Mouse (Mus musculus): ENCODE measurements around the gene Psmb6. TPM values are rescaled to one million over a fixed set of nuclear protein-coding genes. Genes with fewer than 3 reads are reported as not detected.
"Not testable (repeated sequence)": the region's sequence is repeated elsewhere in the genome, so short reads cannot be mapped to it uniquely, and the experiment has no call there.

Psmb6 gene
- total RNA-seq, 2 experiments from 2014 or later = 296 TPM

- not testable (repeated sequence) for DNase-seq
These were observed 1.7 kb upstream of the Psmb6 start for GRCm38 (mm10) chr11:70523306-70523989.

- DNase-seq = no peak
These were observed 385 bp upstream of the Psmb6 start for GRCm38 (mm10) chr11:70524782-70525181.

GRCm38 (mm10) chr11:70525726-70526125 is 559 bp downstream of the Psmb6 start:
- DNase-seq = no peak

DNA sequence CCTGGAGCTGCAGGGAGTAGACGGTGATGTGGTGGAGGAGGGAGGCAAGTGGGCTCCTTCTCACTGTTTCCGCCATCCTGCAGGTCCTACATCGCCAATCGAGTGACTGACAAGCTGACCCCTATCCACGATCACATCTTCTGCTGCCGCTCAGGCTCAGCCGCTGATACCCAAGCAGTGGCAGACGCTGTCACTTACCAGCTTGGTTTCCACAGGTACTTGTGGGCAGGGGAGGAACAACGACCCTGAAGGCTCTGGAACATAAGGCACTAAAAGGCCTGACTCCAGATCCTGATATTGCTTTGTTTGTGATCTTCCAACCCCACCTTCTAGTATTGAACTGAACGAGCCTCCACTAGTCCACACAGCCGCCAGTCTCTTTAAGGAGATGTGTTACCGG is 1.0 kb downstream of the Psmb6 start:
- no peak for DNase-seq

DNA sequence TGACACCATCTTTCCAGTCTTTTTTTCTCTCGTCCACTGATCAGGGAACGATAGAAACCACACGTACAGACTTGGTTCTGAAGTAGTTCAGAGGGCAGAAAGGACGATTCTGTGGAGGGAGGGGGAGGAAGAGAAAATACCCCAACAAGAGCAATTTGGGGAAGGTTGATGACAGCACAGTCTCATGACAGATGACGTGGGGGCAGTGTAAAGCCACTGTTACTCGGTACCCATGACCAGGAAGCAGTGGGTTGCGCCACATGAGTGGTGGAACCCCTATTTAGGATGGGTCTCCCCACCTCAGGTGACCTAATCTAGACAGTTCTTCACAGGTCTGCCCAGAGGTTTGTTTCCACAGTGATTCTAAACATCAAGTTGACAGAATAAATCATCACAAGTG is 3.4 kb downstream of the Psmb6 start:
- DNase-seq = no peak

GRCm38 (mm10) chr11:70531065-70531464 is 5.9 kb downstream of the Psmb6 start:
- DNase-seq = not testable (repeated sequence)

DNA sequence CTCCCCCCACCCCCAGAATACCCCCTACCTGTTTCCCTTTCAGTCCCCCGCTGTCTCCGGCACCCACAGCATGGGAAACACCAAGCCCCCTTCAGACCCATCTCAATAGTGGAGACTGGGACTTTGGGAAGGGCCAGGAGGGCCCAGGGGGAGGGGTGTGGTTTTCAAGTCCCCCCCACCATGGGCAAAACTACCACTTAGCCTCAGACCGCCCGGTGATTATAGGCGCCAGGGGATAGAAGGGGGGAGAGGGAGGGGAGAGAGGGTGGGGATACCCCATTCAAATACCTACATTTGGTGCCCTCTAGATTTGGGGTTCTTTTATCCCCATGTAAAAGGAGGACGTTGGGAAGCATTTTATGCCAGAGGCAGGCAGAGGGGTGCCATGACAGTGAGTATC is 7.7 kb downstream of the Psmb6 start, which contains the start of gene Gm40193:
Gm40193 (minus strand) TSS at position 101 of the 400 bp plus-strand sequence.
- DNase-seq = no peak

GRCm38 (mm10) chr11:70539423-70539822 is 14.3 kb downstream of the Psmb6 start:
- DNase-seq = no peak

DNA sequence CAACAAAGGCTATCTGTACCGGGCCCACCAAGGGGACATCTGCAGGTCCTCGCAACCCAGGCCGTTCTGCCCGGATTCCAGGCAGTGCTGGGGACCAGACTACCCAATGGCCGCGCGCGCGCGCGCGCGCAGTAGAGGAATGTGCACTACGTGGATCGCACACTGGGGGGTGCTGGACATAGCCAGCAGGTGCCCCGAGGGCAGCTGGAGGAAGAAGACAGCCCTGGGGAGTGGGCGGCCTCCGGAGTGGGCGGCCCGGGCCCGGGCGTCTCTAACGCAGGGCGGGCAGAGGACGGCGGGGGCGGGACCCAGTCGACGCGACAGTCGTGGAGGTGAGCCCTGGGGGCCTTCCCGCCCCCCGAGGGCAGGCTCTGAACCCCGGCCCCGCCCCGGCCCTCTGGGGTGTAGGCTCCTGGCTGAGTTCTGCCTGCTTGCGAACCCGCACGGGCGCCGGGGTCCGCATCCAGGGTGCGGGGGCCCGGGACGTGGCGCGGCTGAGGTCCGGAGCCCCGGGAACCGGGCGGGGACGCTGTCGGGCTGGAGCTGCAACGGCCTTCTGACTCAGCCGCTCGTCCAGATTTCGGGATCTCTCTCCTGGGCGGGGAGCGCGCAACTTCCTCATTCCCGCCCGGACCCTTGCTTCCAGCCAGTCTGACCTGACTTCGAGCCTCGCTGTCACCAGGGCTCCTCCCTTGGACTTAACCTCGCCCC is 14.9 kb downstream of the Psmb6 start, which contains the start of gene Pld2:
Pld2 (plus strand) TSS at position 188 of the 711 bp plus-strand sequence.
- peak; percentile 92 for DNase-seq

GRCm38 (mm10) chr11:70540928-70541327 is 15.8 kb downstream of the Psmb6 start:
- no peak for DNase-seq

GRCm38 (mm10) chr11:70541415-70541814 is 16.2 kb downstream of the Psmb6 start:
- no peak for DNase-seq

GRCm38 (mm10) chr11:70544496-70544895 is 19.3 kb downstream of the Psmb6 start:
- no peak for DNase-seq

DNA sequence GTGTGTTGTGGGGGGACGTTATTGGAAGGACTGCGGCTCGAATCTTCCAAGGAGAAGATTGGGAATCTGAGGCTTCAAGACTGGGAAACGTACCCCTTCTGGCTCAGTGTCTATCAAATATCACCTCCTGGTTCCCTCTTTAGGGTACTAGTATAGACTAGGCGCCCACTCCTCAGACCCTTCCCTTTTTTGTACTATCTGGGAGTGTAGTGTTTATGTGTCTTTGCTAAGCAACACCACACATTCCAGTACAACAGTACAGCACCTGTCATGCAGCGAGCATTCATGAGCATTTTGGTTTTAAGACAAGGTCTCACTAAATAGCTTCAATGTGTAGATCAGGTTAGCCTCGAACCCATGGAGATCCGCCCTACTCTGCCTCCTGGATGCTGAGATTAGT is 26.4 kb downstream of the Psmb6 start:
- no peak for DNase-seq

- no peak for DNase-seq
These were observed 28.8 kb downstream of the Psmb6 start for GRCm38 (mm10) chr11:70553940-70554339.

- DNase-seq = no peak
These were observed 32.4 kb downstream of the Psmb6 start for GRCm38 (mm10) chr11:70557545-70557944.

- no peak for DNase-seq
These were observed 36.7 kb downstream of the Psmb6 start for GRCm38 (mm10) chr11:70561937-70562286.

GRCm38 (mm10) chr11:70562287-70562994 is 37.3 kb downstream of the Psmb6 start, which contains the start of gene Mink1:
TSS of gene Mink1 (plus strand) at chr11:70562881.
- peak; percentile 92 for DNase-seq

DNA sequence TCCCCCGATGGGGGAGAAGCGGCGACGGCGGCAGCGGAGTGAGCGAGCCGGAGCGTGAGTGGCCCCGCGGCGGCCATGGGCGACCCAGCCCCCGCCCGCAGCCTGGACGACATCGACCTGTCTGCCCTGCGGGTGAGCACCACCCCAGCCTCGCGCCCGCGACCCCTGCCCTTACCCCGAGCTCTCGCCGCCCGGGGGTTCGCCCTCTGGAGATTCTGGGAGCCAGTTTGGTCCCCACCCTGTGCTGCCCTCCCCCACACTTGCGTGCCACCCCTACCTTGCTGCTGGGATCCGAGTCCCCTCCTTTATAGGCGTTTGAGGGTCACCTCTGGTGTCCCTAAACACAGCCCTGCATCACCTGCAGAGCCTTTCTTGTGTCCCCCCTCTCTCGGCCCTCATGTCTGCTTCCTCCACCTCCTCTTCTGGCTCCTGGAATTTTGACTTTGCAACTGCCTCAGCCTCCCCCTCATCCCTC is 37.9 kb downstream of the Psmb6 start:
- no peak for DNase-seq

DNA sequence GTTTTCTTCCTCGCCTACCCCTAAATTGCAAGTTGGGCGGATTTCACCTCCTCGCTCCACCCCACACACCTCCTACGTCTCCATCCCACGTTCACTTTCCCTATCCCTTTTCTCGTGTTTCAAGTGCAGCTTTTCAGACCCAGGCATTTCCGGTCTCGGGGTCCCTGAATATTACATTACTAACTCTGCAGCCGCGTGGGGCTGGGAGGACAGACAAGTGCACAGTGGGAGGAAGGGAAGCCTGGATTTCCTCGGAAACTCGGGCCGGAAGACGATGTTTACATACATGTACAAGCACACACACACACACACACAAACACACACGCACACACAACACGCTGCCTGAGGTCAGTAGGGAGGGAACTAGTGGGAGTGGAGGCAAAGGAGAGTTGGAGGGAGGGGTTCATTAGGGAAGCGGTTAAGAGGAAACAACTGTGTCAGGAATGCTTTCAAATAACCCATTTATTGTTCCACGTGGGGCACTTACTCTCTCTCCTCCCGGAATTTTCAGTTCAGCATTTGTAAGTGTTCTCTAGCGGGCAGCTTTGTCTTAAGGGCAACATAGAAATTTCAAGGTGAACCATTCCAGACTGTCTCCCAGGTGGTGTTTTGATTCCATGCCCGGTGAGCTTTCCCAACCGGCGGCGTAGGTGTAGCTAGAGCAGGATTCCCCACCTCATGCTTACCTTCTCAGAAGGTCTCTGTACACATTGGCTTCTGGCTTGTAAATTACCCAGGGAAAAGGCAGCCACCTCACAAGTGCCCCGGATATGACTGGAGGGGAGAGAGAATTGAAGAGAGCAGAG is 38.5 kb downstream of the Psmb6 start:
- peak; percentile 46 for DNase-seq

DNA sequence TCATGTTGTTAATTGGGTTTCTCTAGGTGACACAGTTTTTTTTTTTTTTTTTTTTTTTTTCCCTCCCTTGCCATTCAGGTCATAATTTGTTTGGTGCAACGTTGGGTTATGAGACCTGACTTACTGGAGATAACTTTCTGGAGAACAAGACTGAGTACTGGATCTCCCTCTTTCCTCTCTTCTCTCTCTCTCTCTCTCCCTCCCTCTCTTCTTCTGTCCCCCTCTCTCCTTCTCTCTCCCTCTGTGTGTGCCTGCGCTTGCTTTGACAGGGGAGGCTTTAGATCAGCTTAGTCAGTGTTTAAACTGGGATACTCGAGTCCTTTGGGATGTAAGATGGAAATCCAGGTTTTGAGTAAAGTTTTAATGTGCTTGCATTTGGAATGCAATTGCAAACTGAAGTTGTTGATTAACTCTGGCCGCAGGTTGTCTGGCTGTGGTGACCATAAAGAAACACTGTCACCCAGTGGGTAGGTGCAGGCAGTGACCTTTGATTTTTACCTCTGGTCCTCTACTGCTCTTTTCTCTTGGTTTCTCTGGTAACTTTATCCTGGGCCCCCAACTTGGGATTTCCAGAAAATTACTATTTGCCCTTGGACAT is 39.2 kb downstream of the Psmb6 start:
- DNase-seq = no peak

DNA sequence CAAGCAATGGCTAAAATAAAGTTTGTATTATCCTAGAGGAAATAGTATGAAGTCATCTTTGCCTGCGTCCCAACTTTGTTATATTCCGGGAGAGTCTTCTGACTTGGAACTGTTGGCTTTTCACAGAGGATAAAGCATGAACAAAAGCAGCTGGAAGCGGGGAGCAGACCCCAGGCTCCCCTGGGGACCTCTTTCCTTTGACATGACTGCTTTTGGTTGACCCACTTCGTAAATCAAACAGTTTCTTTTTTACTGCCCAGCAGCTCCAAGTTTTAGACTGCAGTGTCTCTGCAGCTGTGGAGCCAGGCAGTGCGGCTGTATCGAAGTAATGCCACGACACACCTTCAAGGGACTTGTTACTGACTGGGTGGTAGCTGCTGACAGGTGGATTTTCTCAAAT is 41.4 kb downstream of the Psmb6 start:
- peak; percentile 31 for DNase-seq

DNA sequence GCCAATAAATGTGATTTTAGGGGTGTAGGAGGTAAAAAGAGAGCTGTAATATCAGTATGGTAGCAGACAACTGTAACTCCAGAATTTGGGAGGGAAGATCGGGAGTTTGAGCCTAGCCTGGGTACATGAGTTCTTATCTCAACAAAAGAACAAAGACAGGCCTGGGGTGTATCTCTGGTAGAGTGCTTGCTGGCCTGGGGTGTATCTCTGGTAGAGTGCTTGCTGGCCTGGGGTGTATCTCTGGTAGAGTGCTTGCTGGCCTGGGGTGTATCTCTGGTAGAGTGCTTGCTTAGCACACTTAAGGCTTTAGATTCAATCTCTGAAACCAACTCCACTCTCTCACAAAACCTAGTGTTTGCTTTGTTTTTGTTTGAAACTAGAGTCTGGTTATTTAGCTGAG is 45.4 kb downstream of the Psmb6 start:
- not testable (repeated sequence) for DNase-seq
